Mouse (Mus musculus): Measurements from ENCODE around the gene Ick. TPM values are rescaled to one million over a fixed set of nuclear protein-coding genes. Genes with fewer than 3 reads are reported as not detected.
A peak's percentile ranks its signal among the peaks of the same experiment; 100 is the strongest.

Gene Ick
- total RNA-seq, 2 experiments from 2014 or later = 10.7 to 12.2 TPM

- peak in 1 of 2 experiments; percentile 19 for DNase-seq
These were observed 4.0 kb upstream of the Ick start for GRCm38 (mm10) chr9:78104973-78105372.

- no peak for DNase-seq
These were observed 3.5 kb upstream of the Ick start for GRCm38 (mm10) chr9:78105501-78105932.

- no peak for DNase-seq
These were observed 2.2 kb upstream of the Ick start for GRCm38 (mm10) chr9:78106821-78107220.

- DNase-seq = no peak
These were observed 1.4 kb upstream of the Ick start for GRCm38 (mm10) chr9:78107582-78107911.

- DNase-seq = peak; percentile 87 to 89
These were observed 838 bp upstream of the Ick start for GRCm38 (mm10) chr9:78107912-78108795.

- DNase-seq = no peak
These were observed 664 bp downstream of the Ick start for GRCm38 (mm10) chr9:78109656-78110055.

GRCm38 (mm10) chr9:78111456-78111855 lies 2.5 kb downstream of the Ick start:
- DNase-seq = no peak

GRCm38 (mm10) chr9:78112770-78113537 lies 4.0 kb downstream of the Ick start:
- peak; percentile 94 to 97 for DNase-seq

- no peak for DNase-seq
These were observed 4.5 kb downstream of the Ick start for GRCm38 (mm10) chr9:78113538-78113885.

GRCm38 (mm10) chr9:78115746-78116145 lies 6.8 kb downstream of the Ick start:
- peak; percentile 41 to 61 for DNase-seq

GRCm38 (mm10) chr9:78117690-78118089 lies 8.7 kb downstream of the Ick start:
- DNase-seq = no peak

- DNase-seq = peak in 1 of 2 experiments; percentile 69
These were observed 12.4 kb downstream of the Ick start for GRCm38 (mm10) chr9:78121358-78121757.

GRCm38 (mm10) chr9:78121985-78122384 lies 13.0 kb downstream of the Ick start:
- DNase-seq = peak in 1 of 2 experiments; percentile 28

- DNase-seq = peak in 1 of 2 experiments; percentile 48
These were observed 14.1 kb downstream of the Ick start for GRCm38 (mm10) chr9:78122939-78123712.

- no peak for DNase-seq
These were observed 15.3 kb downstream of the Ick start for GRCm38 (mm10) chr9:78124297-78124696.

- no peak for DNase-seq
These were observed 17.0 kb downstream of the Ick start for GRCm38 (mm10) chr9:78126007-78126406.

- no peak for DNase-seq
These were observed 17.7 kb downstream of the Ick start for GRCm38 (mm10) chr9:78126643-78127042.

GRCm38 (mm10) chr9:78135658-78136057 lies 26.7 kb downstream of the Ick start:
- no peak for DNase-seq

GRCm38 (mm10) chr9:78138044-78138676 lies 29.2 kb downstream of the Ick start:
- DNase-seq = peak; percentile 66 to 69

GRCm38 (mm10) chr9:78139463-78139862 lies 30.5 kb downstream of the Ick start:
- peak; percentile 72 to 75 for DNase-seq

GRCm38 (mm10) chr9:78146099-78146498 lies 37.1 kb downstream of the Ick start:
- no peak for DNase-seq

GRCm38 (mm10) chr9:78146627-78147026 lies 37.6 kb downstream of the Ick start:
- no peak for DNase-seq
